Mouse (Mus musculus): ENCODE data around the gene 1700001O22Rik. TPM values are rescaled to one million over a fixed set of nuclear protein-coding genes. Genes with fewer than 3 reads are reported as not detected.

The 1700001O22Rik gene
- polyA plus RNA-seq, 1 experiment from 2014 or later = 1.9 TPM

- Histone ChIP-seq H3K9me3 (ENCODE audit: control insufficient read depth, low read length) (no peaks in the 10 kb centered on the region), H3K4me3 (ENCODE audit: low read depth, low read length) (no peak overlapping the region), H3K36me3 (ENCODE audit: control insufficient read depth, insufficient read depth, low read length) (peaks cover 45% of the 10 kb centered on the region), H3K4me1 (ENCODE audit: control insufficient read depth, insufficient read depth, low read length) (peaks cover 11% of the 10 kb centered on the region), H3K4me2 (ENCODE audit: low read depth, low read length) (no peak overlapping the region), H3K27me3 (ENCODE audit: control insufficient read depth, insufficient read depth, low read length) (peaks cover 2% of the 10 kb centered on the region; the same call in 1 of the 2 replicates), H3K9ac (replicated peaks; ENCODE audit: low read depth, low read length) (no peak overlapping the region), H3K27ac (ENCODE audit: low read depth, low read length) (no peak overlapping the region)
- WGBS = 71% methylated on average over 13 of the region's 13 CpGs
- peak; percentile 57; the same call in 1 of the 2 replicates for ATAC-seq (ENCODE audit: low read depth)
Observed at GRCm38 (mm10) chr2:30823385-30824153, 20.1 kb upstream of the 1700001O22Rik start.

GRCm38 (mm10) chr2:30822460-30822859 lies 19.0 kb upstream of the 1700001O22Rik start:
- H3K27ac ChIP-seq (ENCODE audit: low read depth, low read length) = 0 out of 2 replicates have a peak overlapping the region, but pooled peaks have one; percentile 34
- peaks cover 45% of the 10 kb centered on the region for H3K36me3 ChIP-seq (ENCODE audit: control insufficient read depth, insufficient read depth, low read length)

GRCm38 (mm10) chr2:30821073-30821472 lies 17.6 kb upstream of the 1700001O22Rik start:
- WGBS = 97% methylated on average over 3 of the region's 3 CpGs

More at GRCm38 (mm10) chr2:30822460-30822859, 19.0 kb upstream of the 1700001O22Rik start:
- Histone ChIP-seq H3K27me3 (ENCODE audit: control insufficient read depth, insufficient read depth, low read length) (peaks cover under 1% of the 10 kb centered on the region; the same call in 1 of the 2 replicates), H3K9ac (replicated peaks; ENCODE audit: low read depth, low read length) (no peak overlapping the region), H3K9me3 (ENCODE audit: control insufficient read depth, low read length) (no peaks in the 10 kb centered on the region), H3K4me2 (ENCODE audit: low read depth, low read length) (no peak overlapping the region), H3K4me1 (ENCODE audit: control insufficient read depth, insufficient read depth, low read length) (peaks cover 11% of the 10 kb centered on the region), H3K4me3 (ENCODE audit: low read depth, low read length) (no peak overlapping the region)
- no peak for ATAC-seq (ENCODE audit: low read depth)
- 90% methylated on average over 8 of the region's 8 CpGs for WGBS

GRCm38 (mm10) chr2:30819873-30820272 lies 16.4 kb upstream of the 1700001O22Rik start:
- 94% methylated on average over 5 of the region's 5 CpGs for WGBS
- no peak overlapping the region for H3K4me2 ChIP-seq (ENCODE audit: low read depth, low read length)
- H3K27me3 ChIP-seq (ENCODE audit: control insufficient read depth, insufficient read depth, low read length) = no peaks in the 10 kb centered on the region
- no peak for ATAC-seq (ENCODE audit: low read depth)
- H3K9ac ChIP-seq (replicated peaks; ENCODE audit: low read depth, low read length) = no peak overlapping the region
- H3K27ac ChIP-seq (ENCODE audit: low read depth, low read length) = no peak overlapping the region
- no peaks in the 10 kb centered on the region for H3K4me1 ChIP-seq (ENCODE audit: control insufficient read depth, insufficient read depth, low read length)
- no peak overlapping the region for H3K4me3 ChIP-seq (ENCODE audit: low read depth, low read length)
- no peaks in the 10 kb centered on the region for H3K9me3 ChIP-seq (ENCODE audit: control insufficient read depth, low read length)
- peaks cover 48% of the 10 kb centered on the region for H3K36me3 ChIP-seq (ENCODE audit: control insufficient read depth, insufficient read depth, low read length)

More at GRCm38 (mm10) chr2:30821073-30821472, 17.6 kb upstream of the 1700001O22Rik start:
- Histone ChIP-seq H3K36me3 (ENCODE audit: control insufficient read depth, insufficient read depth, low read length) (peaks cover 51% of the 10 kb centered on the region), H3K4me3 (ENCODE audit: low read depth, low read length) (no peak overlapping the region), H3K9me3 (ENCODE audit: control insufficient read depth, low read length) (no peaks in the 10 kb centered on the region), H3K4me1 (ENCODE audit: control insufficient read depth, insufficient read depth, low read length) (no peaks in the 10 kb centered on the region), H3K27ac (ENCODE audit: low read depth, low read length) (no peak overlapping the region), H3K27me3 (ENCODE audit: control insufficient read depth, insufficient read depth, low read length) (no peaks in the 10 kb centered on the region), H3K4me2 (ENCODE audit: low read depth, low read length) (no peak overlapping the region), H3K9ac (replicated peaks; ENCODE audit: low read depth, low read length) (no peak overlapping the region)
- ATAC-seq (ENCODE audit: low read depth) = no peak

- H3K4me3 ChIP-seq (ENCODE audit: low read depth, low read length) = no peak overlapping the region
- H3K27ac ChIP-seq (ENCODE audit: low read depth, low read length) = no peak overlapping the region
- no peak overlapping the region for H3K4me2 ChIP-seq (ENCODE audit: low read depth, low read length)
- ATAC-seq (ENCODE audit: low read depth) = no peak
- H3K9me3 ChIP-seq (ENCODE audit: control insufficient read depth, low read length) = no peaks in the 10 kb centered on the region
- 89% methylated on average over 1 of the region's 1 CpGs for WGBS
- H3K36me3 ChIP-seq (ENCODE audit: control insufficient read depth, insufficient read depth, low read length) = peaks cover 28% of the 10 kb centered on the region
- H3K4me1 ChIP-seq (ENCODE audit: control insufficient read depth, insufficient read depth, low read length) = 0 out of 2 replicates have a peak, but pooled peaks cover under 1% of the 10 kb centered on the region
- no peaks in the 10 kb centered on the region for H3K27me3 ChIP-seq (ENCODE audit: control insufficient read depth, insufficient read depth, low read length)
- no peak overlapping the region for H3K9ac ChIP-seq (replicated peaks; ENCODE audit: low read depth, low read length)
Observed at GRCm38 (mm10) chr2:30816383-30816782, 12.9 kb upstream of the 1700001O22Rik start.

GRCm38 (mm10) chr2:30810573-30810972 lies 7.1 kb upstream of the 1700001O22Rik start:
- no peaks in the 10 kb centered on the region for H3K9me3 ChIP-seq (ENCODE audit: control insufficient read depth, low read length)
- H3K4me1 ChIP-seq (ENCODE audit: control insufficient read depth, insufficient read depth, low read length) = peaks cover 18% of the 10 kb centered on the region
- ATAC-seq (ENCODE audit: low read depth) = no peak
- H3K4me2 ChIP-seq (ENCODE audit: low read depth, low read length) = no peak overlapping the region; the same call in 1 of the 2 replicates
- no peak overlapping the region for H3K27ac ChIP-seq (ENCODE audit: low read depth, low read length)
- no peak overlapping the region for H3K4me3 ChIP-seq (ENCODE audit: low read depth, low read length)
- H3K36me3 ChIP-seq (ENCODE audit: control insufficient read depth, insufficient read depth, low read length) = peaks cover 7% of the 10 kb centered on the region
- H3K27me3 ChIP-seq (ENCODE audit: control insufficient read depth, insufficient read depth, low read length) = no peaks in the 10 kb centered on the region
- 0 out of 2 replicates have a peak overlapping the region, but pooled peaks have one; percentile 16 for H3K9ac ChIP-seq (replicated peaks; ENCODE audit: low read depth, low read length)
- WGBS = 72% methylated on average over 7 of the region's 7 CpGs

GRCm38 (mm10) chr2:30809503-30809902 lies 6.0 kb upstream of the 1700001O22Rik start:
- H3K4me3 ChIP-seq (ENCODE audit: low read depth, low read length) = no peak overlapping the region
- peak overlapping the region; percentile 38; the same call in 1 of the 2 replicates for H3K4me2 ChIP-seq (ENCODE audit: low read depth, low read length)
- no peaks in the 10 kb centered on the region for H3K9me3 ChIP-seq (ENCODE audit: control insufficient read depth, low read length)
- no peak overlapping the region for H3K27ac ChIP-seq (ENCODE audit: low read depth, low read length)
- H3K36me3 ChIP-seq (ENCODE audit: control insufficient read depth, insufficient read depth, low read length) = no peaks in the 10 kb centered on the region
- peaks cover 18% of the 10 kb centered on the region for H3K4me1 ChIP-seq (ENCODE audit: control insufficient read depth, insufficient read depth, low read length)
- H3K9ac ChIP-seq (replicated peaks; ENCODE audit: low read depth, low read length) = no peak overlapping the region; the same call in 1 of the 2 replicates
- WGBS = 88% methylated on average over 5 of the region's 5 CpGs
- H3K27me3 ChIP-seq (ENCODE audit: control insufficient read depth, insufficient read depth, low read length) = no peaks in the 10 kb centered on the region
- ATAC-seq (ENCODE audit: low read depth) = no peak

- 9% methylated on average over 10 of the region's 10 CpGs for WGBS
- H3K9me3 ChIP-seq (ENCODE audit: control insufficient read depth, low read length) = no peaks in the 10 kb centered on the region
- no peak for ATAC-seq (ENCODE audit: low read depth)
Observed at GRCm38 (mm10) chr2:30808296-30808655, 4.8 kb upstream of the 1700001O22Rik start.

GRCm38 (mm10) chr2:30807648-30808295 lies 4.3 kb upstream of the 1700001O22Rik start, which contains the start of gene Ntmt1:
TSS of gene Ntmt1 (plus strand) at chr2:30807826.
- WGBS = 1% methylated on average over 44 of the region's 44 CpGs
- Histone ChIP-seq H3K36me3 (ENCODE audit: control insufficient read depth, insufficient read depth, low read length) (no peaks in the 10 kb centered on the region), H3K9me3 (ENCODE audit: control insufficient read depth, low read length) (no peaks in the 10 kb centered on the region), H3K4me3 (ENCODE audit: low read depth, low read length) (peak within 1 kb of the TSS; percentile 79), H3K4me2 (ENCODE audit: low read depth, low read length) (peak within 1 kb of the TSS; percentile 85), H3K4me1 (ENCODE audit: control insufficient read depth, insufficient read depth, low read length) (peaks cover 18% of the 10 kb centered on the region), H3K27me3 (ENCODE audit: control insufficient read depth, insufficient read depth, low read length) (no peaks in the 10 kb centered on the region), H3K9ac (replicated peaks; ENCODE audit: low read depth, low read length) (peak within 1 kb of the TSS; percentile 90), H3K27ac (ENCODE audit: low read depth, low read length) (peak within 1 kb of the TSS; percentile 85)
- peak; percentile 97 for ATAC-seq (ENCODE audit: low read depth)

More at GRCm38 (mm10) chr2:30808296-30808655, 4.8 kb upstream of the 1700001O22Rik start:
- Histone ChIP-seq H3K4me2 (ENCODE audit: low read depth, low read length) (peak overlapping the region; percentile 85), H3K4me3 (ENCODE audit: low read depth, low read length) (peak overlapping the region; percentile 79), H3K4me1 (ENCODE audit: control insufficient read depth, insufficient read depth, low read length) (peaks cover 18% of the 10 kb centered on the region), H3K27me3 (ENCODE audit: control insufficient read depth, insufficient read depth, low read length) (no peaks in the 10 kb centered on the region), H3K27ac (ENCODE audit: low read depth, low read length) (peak overlapping the region; percentile 85), H3K36me3 (ENCODE audit: control insufficient read depth, insufficient read depth, low read length) (no peaks in the 10 kb centered on the region), H3K9ac (replicated peaks; ENCODE audit: low read depth, low read length) (peak overlapping the region; percentile 90)
